Mouse (Mus musculus): ENCODE data around the gene Synj1. TPM values are rescaled to one million over a fixed set of nuclear protein-coding genes. Genes with fewer than 3 reads are reported as not detected.

Gene Synj1
- polyA plus RNA-seq, 1 experiment, result 22.7 TPM

DNA sequence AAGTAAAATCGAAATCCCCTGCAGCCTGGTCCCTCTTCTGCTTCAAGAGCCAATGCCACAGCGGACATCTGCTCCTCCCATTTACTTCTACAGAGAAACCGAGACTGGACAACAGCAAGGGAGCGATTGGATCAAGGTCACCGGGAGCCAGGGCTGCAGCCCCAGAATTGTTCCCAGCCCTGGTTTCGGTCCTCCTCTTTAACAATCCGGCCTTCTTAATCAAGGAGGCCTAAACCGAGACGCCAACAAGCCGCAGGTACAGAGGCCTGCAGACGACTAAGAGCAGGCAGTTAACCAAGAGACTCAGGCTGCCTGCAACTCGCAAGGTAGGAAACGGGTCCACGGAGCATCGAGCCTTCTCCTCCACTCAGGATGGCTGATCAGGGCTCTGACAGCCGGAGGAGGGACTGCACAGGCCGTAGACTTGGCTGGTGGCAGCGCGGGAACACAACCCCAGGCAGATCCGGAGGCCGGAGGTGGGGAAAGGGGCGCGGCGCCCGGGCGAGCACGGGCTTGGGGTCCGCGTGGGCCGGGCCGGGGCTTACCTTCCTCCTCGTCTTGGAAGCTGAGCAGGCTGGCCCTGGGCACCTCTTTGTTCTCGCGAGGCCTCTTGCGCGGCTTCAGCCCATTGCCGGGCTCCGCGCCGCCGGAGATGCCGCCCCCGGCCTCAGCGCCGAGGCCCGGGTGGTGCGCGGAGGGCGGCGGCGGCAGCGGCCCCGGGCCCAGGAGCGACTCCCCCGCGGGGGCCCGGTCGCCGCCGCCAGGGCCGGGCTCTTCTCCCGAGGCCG, 32.5 kb upstream of the Synj1 start:
- TF ChIP-seq POLR2A (IDR thresholded peaks at IDR 0.05; ENCODE audit: low read depth, low read length), result no peak
- TF ChIP-seq CTCF (IDR thresholded peaks at IDR 0.05; ENCODE audit: borderline replicate concordance, insufficient read depth, low read length), result no peak
- H3K27ac ChIP-seq (ENCODE audit: insufficient read depth, low read length), result peak overlapping the region; percentile 62
- H3K4me1 ChIP-seq (ENCODE audit: control insufficient read depth, insufficient read depth, low read length), result no peaks in the 10 kb centered on the region
- H3K4me3 ChIP-seq (ENCODE audit: insufficient read depth, low read length), result peak overlapping the region; percentile 88

DNA sequence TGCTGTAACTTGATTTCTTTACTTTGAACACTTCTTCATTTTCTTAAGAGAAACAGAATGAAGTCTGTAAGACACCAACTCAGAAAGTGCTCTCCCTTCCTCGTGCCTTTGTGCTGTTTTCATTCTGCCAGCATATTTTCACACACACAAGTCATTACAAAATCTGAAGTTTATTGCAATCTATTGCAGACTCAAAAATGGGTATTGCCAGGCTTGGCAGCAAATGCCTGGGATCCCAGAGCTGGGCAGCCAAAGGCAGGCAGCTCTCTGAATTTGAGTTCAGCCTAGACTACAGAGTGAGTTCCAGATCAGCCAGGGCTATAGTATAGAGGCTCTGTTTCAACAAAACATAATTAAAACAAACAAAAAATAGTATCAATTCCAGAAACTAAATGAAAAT, 31.5 kb upstream of the Synj1 start:
- Histone ChIP-seq H3K27ac (ENCODE audit: insufficient read depth, low read length) (no peak overlapping the region), H3K4me1 (ENCODE audit: control insufficient read depth, insufficient read depth, low read length) (no peaks in the 10 kb centered on the region), H3K4me3 (ENCODE audit: insufficient read depth, low read length) (peak overlapping the region; percentile 57)
- TF ChIP-seq POLR2A (IDR thresholded peaks at IDR 0.05; ENCODE audit: low read depth, low read length) (no peak), CTCF (IDR thresholded peaks at IDR 0.05; ENCODE audit: borderline replicate concordance, insufficient read depth, low read length) (no peak)

DNA sequence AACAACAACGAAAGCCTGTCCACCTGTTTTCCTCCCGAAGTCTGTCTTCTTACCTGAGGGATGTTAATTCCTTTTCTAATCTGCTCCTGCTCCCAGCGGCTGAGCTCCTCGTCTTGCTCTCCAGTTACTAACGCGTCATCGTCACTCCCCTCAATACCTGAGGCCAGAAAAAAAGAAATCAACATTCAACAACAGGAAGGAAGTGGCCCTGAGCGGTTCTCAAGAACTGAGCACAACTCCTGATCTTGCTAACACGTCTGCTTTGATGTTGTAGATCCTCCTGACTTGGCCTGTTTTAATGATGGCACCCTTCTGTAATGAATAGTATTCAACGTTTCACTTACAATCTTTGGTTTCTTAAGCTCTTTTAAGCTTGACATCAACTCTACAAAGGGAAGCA, 24.8 kb upstream of the Synj1 start:
- Histone ChIP-seq H3K4me3 (ENCODE audit: insufficient read depth, low read length) (no peak overlapping the region), H3K4me1 (ENCODE audit: control insufficient read depth, insufficient read depth, low read length) (no peaks in the 10 kb centered on the region), H3K27ac (ENCODE audit: insufficient read depth, low read length) (no peak overlapping the region)
- TF ChIP-seq CTCF (IDR thresholded peaks at IDR 0.05; ENCODE audit: borderline replicate concordance, insufficient read depth, low read length), result no peak

DNA sequence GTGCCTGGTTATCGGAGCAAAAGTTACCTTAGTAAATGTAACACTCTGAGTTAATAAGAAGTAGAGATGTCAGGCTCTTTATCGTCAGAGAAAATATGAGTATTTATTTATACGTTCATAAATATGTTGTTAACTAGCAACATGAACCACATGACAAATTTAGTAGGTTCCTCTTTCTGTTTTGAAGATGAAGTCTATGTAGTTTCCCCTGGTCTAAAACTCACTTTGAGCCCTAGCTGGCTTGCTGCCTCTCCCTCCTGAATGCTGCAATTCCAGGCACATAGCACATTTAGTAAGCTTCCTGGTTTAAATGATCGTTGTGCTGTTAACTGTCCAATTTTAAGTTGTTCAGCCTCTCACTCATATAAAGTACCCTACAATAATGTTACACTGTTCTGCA, 19.6 kb upstream of the Synj1 start:
- TF ChIP-seq CTCF (IDR thresholded peaks at IDR 0.05; ENCODE audit: borderline replicate concordance, insufficient read depth, low read length), result no peak
- Histone ChIP-seq H3K27ac (ENCODE audit: insufficient read depth, low read length) (no peak overlapping the region), H3K4me1 (ENCODE audit: control insufficient read depth, insufficient read depth, low read length) (no peaks in the 10 kb centered on the region), H3K4me3 (ENCODE audit: insufficient read depth, low read length) (no peak overlapping the region)

DNA sequence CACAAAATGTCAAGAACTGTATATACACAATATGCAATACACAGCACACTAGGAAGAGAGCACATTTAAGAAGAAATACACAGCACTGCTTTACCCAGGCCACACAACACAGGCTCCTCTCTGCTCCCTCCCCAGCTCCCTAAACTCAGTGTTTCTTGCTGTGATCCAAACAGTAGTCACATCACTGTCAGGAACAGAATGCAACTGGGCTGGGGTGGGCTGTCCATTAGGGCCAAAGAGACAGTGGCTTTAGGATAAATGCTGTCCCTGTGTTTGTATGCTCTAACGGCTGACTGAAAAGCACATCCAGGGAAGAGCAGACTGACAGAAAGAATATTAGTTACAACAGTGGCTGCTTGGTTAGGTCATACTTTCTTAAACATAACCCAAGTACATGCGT, 18.8 kb upstream of the Synj1 start:
- Histone ChIP-seq H3K4me3 (ENCODE audit: insufficient read depth, low read length) (no peak overlapping the region), H3K27ac (ENCODE audit: insufficient read depth, low read length) (no peak overlapping the region), H3K4me1 (ENCODE audit: control insufficient read depth, insufficient read depth, low read length) (no peaks in the 10 kb centered on the region)
- TF ChIP-seq POLR2A (IDR thresholded peaks at IDR 0.05; ENCODE audit: low read depth, low read length), result no peak
- no peak for TF ChIP-seq CTCF (IDR thresholded peaks at IDR 0.05; ENCODE audit: borderline replicate concordance, insufficient read depth, low read length)

DNA sequence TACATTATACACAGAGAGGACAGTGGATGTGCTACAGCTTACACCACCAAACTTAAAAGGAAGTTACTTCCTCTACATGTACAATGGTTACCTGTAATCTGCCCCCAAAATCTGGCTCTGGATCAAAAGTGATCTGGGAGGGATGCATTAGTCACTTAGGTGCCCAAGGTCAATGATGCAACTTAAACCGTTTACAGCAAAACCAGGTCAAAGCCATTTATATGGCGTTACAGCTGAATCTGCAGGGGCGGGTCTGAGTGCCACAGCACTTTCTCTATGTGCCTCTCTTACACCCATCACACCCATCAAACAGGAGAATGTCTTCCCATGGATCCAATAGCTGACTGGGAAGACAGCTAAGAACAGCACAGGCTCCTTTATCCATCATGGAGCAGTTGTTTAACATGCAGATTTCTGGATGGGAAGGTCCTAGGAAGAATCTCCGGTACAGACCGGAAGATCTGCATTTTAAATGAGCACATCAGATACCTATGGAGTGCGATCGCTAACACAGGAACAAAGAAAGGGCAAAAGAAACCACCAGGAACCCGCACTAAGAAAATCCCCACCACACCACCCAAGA, 18.1 kb upstream of the Synj1 start:
- Histone ChIP-seq H3K4me1 (ENCODE audit: control insufficient read depth, insufficient read depth, low read length) (no peaks in the 10 kb centered on the region), H3K4me3 (ENCODE audit: insufficient read depth, low read length) (no peak overlapping the region), H3K27ac (ENCODE audit: insufficient read depth, low read length) (no peak overlapping the region)
- no peak for TF ChIP-seq POLR2A (IDR thresholded peaks at IDR 0.05; ENCODE audit: low read depth, low read length)
- no peak for TF ChIP-seq CTCF (IDR thresholded peaks at IDR 0.05; ENCODE audit: borderline replicate concordance, insufficient read depth, low read length)

DNA sequence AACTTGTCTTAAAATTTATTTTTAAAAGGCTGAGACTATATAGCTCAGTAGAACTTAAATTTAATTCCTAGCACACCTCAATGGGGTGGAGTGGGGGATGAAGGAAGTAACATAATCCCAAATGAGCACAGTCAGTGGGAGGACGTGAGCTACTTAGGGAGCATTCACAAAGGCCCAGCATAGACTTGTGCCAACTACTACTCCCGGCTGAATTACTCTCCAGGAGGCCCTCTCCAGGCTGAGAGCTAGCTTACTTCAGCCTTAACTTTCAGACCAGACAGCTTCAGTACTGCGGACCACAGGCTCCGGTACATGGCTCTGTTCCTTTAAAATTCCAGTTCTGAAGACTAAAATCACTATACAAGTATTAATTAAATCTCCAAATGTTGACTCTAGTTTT, 15.2 kb upstream of the Synj1 start:
- Histone ChIP-seq H3K27ac (ENCODE audit: insufficient read depth, low read length) (no peak overlapping the region), H3K4me3 (ENCODE audit: insufficient read depth, low read length) (no peak overlapping the region), H3K4me1 (ENCODE audit: control insufficient read depth, insufficient read depth, low read length) (no peaks in the 10 kb centered on the region)
- TF ChIP-seq POLR2A (IDR thresholded peaks at IDR 0.05; ENCODE audit: low read depth, low read length) (no peak), CTCF (IDR thresholded peaks at IDR 0.05; ENCODE audit: borderline replicate concordance, insufficient read depth, low read length) (no peak)

DNA sequence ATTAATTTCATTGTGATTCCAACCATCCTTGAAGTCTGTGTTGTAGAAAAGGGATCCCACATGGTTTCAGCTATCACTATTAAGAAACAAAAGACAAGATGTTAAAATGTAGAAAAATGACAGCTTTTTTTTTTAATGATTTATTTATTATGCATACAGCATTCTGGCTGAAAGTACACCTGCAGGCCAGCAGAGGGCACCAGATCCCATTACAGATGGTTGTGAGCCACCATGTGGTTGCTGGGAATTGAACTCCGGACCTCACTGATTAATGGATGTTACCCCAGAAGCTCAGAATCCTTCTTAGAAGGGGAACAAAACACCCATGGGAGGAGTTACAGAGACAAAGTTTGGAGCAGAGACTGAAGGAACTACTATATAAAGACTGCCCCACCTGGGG, 12.3 kb upstream of the Synj1 start:
- no peak overlapping the region for H3K27ac ChIP-seq (ENCODE audit: insufficient read depth, low read length)
- TF ChIP-seq CTCF (IDR thresholded peaks at IDR 0.05; ENCODE audit: borderline replicate concordance, insufficient read depth, low read length), result peak; percentile 34; the same call in 1 of the 2 replicates
- no peak for TF ChIP-seq POLR2A (IDR thresholded peaks at IDR 0.05; ENCODE audit: low read depth, low read length)
- H3K4me3 ChIP-seq (ENCODE audit: insufficient read depth, low read length), result no peak overlapping the region
- H3K4me1 ChIP-seq (ENCODE audit: control insufficient read depth, insufficient read depth, low read length), result no peaks in the 10 kb centered on the region

DNA sequence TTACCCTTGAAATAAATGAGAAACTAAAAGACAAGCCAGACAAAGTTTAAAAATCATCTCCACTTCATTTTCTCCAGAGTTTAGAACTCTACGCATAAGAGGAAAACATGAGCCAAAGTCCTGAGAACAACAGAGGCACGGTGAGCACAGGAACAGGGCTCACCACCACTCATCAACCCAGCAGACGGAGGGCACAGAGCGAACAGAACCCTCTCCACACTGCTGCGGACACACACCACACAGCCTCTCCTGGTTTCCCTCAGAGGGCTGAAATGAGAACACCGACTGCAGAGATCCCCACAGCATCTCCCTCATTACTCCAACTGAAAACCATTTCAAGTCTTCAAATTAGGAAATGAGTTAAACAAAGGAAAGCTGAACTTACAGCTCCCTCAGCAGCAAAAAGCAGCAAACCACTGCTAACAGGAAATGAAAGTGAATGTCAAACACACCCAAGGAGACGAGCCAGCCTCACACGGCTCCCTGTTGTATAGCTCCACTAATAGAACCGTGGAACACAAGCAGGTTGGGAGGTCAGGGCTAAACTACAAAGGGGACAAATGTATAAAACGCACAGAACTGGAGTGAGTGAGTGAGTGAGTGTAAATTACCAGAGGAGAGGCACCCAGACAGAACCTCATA, 9.9 kb upstream of the Synj1 start:
- H3K27ac ChIP-seq (ENCODE audit: insufficient read depth, low read length), result no peak overlapping the region
- H3K4me3 ChIP-seq (ENCODE audit: insufficient read depth, low read length), result no peak overlapping the region
- no peak for TF ChIP-seq POLR2A (IDR thresholded peaks at IDR 0.05; ENCODE audit: low read depth, low read length)
- no peak for TF ChIP-seq CTCF (IDR thresholded peaks at IDR 0.05; ENCODE audit: borderline replicate concordance, insufficient read depth, low read length)
- H3K4me1 ChIP-seq (ENCODE audit: control insufficient read depth, insufficient read depth, low read length), result no peaks in the 10 kb centered on the region; the same call in 1 of the 2 replicates

DNA sequence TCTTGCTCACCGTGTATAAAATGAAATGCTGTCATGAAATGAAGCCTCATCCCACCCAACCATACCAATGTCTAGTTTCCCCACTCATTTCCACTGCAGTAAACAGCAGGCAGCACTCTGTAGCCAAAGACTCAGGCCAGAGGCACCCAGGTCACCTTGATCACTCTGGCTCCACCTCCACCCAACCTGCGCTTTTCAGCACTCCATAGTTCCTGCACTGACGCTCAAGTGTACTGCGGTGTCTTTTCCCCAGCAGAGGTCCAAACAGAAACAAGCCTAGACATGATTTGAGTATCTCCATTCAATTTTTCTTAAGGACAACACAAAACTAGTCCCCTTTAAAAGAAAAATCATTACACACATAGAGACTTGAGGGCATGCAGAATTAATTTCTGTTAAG, 8.4 kb upstream of the Synj1 start:
- TF ChIP-seq POLR2A (IDR thresholded peaks at IDR 0.05; ENCODE audit: low read depth, low read length) (no peak), CTCF (IDR thresholded peaks at IDR 0.05; ENCODE audit: borderline replicate concordance, insufficient read depth, low read length) (no peak)
- Histone ChIP-seq H3K27ac (ENCODE audit: insufficient read depth, low read length) (no peak overlapping the region), H3K4me3 (ENCODE audit: insufficient read depth, low read length) (no peak overlapping the region), H3K4me1 (ENCODE audit: control insufficient read depth, insufficient read depth, low read length) (no peaks in the 10 kb centered on the region; the same call in 1 of the 2 replicates)
